Mouse (Mus musculus): ENCODE results near the gene 5830411N06Rik.
A peak's percentile ranks its signal among the peaks of the same experiment; 100 is the strongest.

The 5830411N06Rik gene

GRCm38 (mm10) chr7:140247216-140247615 is at the start of gene 5830411N06Rik:
Gene 5830411N06Rik (plus strand): TSS chr7:140247284.
- DNase-seq (ENCODE audit: low read depth, low spot score), result no peak

GRCm38 (mm10) chr7:140201090-140201489 is 46.0 kb upstream of the 5830411N06Rik start:
- no peak for DNase-seq (ENCODE audit: low read depth, low spot score)

GRCm38 (mm10) chr7:140205864-140206263 is 41.2 kb upstream of the 5830411N06Rik start, which contains the start of gene Olfr524:
Gene Olfr524 (minus strand): TSS chr7:140205964.
- no peak for DNase-seq (ENCODE audit: low read depth, low spot score)

- peak; percentile 63 for DNase-seq (ENCODE audit: low read depth, low spot score)
Observed at GRCm38 (mm10) chr7:140206904-140207303, 40.2 kb upstream of the 5830411N06Rik start.

GRCm38 (mm10) chr7:140208153-140208552 is 38.9 kb upstream of the 5830411N06Rik start:
- peak; percentile 86 for DNase-seq (ENCODE audit: low read depth, low spot score)

- DNase-seq (ENCODE audit: low read depth, low spot score), result peak; percentile 73
Observed at GRCm38 (mm10) chr7:140208677-140209076, 38.4 kb upstream of the 5830411N06Rik start.

- DNase-seq (ENCODE audit: low read depth, low spot score), result peak; percentile 84
Observed at GRCm38 (mm10) chr7:140213841-140214240, 33.2 kb upstream of the 5830411N06Rik start.

- no peak for DNase-seq (ENCODE audit: low read depth, low spot score)
Observed at GRCm38 (mm10) chr7:140217967-140218366, 29.1 kb upstream of the 5830411N06Rik start, which contains the start of gene Cd163l1. Gene Cd163l1 (plus strand): TSS chr7:140218267.

GRCm38 (mm10) chr7:140219268-140219667 is 27.8 kb upstream of the 5830411N06Rik start:
- DNase-seq (ENCODE audit: low read depth, low spot score), result no peak

- no peak for DNase-seq (ENCODE audit: low read depth, low spot score)
Observed at GRCm38 (mm10) chr7:140220375-140220774, 26.7 kb upstream of the 5830411N06Rik start.

- no peak for DNase-seq (ENCODE audit: low read depth, low spot score)
Observed at GRCm38 (mm10) chr7:140224209-140224608, 22.9 kb upstream of the 5830411N06Rik start.

GRCm38 (mm10) chr7:140228476-140228875 is 18.6 kb upstream of the 5830411N06Rik start:
- no peak for DNase-seq (ENCODE audit: low read depth, low spot score)

GRCm38 (mm10) chr7:140231026-140231425 is 16.1 kb upstream of the 5830411N06Rik start:
- DNase-seq (ENCODE audit: low read depth, low spot score), result no peak

GRCm38 (mm10) chr7:140233696-140234095 is 13.4 kb upstream of the 5830411N06Rik start:
- no peak for DNase-seq (ENCODE audit: low read depth, low spot score)

- no peak for DNase-seq (ENCODE audit: low read depth, low spot score)
Observed at GRCm38 (mm10) chr7:140253780-140254299, 6.8 kb downstream of the 5830411N06Rik start.

GRCm38 (mm10) chr7:140295746-140296145 is 48.7 kb downstream of the 5830411N06Rik start:
- DNase-seq (ENCODE audit: low read depth, low spot score), result no peak

- no peak for DNase-seq (ENCODE audit: low read depth, low spot score)
Observed at GRCm38 (mm10) chr7:140296876-140297275, 49.8 kb downstream of the 5830411N06Rik start.

GRCm38 (mm10) chr7:140299416-140299815 is 52.3 kb downstream of the 5830411N06Rik start:
- no peak for DNase-seq (ENCODE audit: low read depth, low spot score)

GRCm38 (mm10) chr7:140319861-140320385 is 72.8 kb downstream of the 5830411N06Rik start:
- DNase-seq (ENCODE audit: low read depth, low spot score), result no peak

- DNase-seq (ENCODE audit: low read depth, low spot score), result no peak
Observed at GRCm38 (mm10) chr7:140320558-140320957, 73.5 kb downstream of the 5830411N06Rik start, which contains the start of gene Olfr525. Gene Olfr525 (plus strand): TSS chr7:140320858.

- DNase-seq (ENCODE audit: low read depth, low spot score), result peak; percentile 83
Observed at GRCm38 (mm10) chr7:140321135-140321534, 74.1 kb downstream of the 5830411N06Rik start.

- no peak for DNase-seq (ENCODE audit: low read depth, low spot score)
Observed at GRCm38 (mm10) chr7:140329766-140330304, 82.8 kb downstream of the 5830411N06Rik start.

- DNase-seq (ENCODE audit: low read depth, low spot score), result no peak
Observed at GRCm38 (mm10) chr7:140333717-140334116, 86.6 kb downstream of the 5830411N06Rik start, which contains the start of gene Olfr527. Gene Olfr527 (plus strand): TSS chr7:140334017.

All from CD4-positive helper T cell, adult 2 months (primary cell).